Mouse (Mus musculus) cerebellum, adult 11 months (tissue): ENCODE results near the gene Trappc4.
A peak's percentile ranks its signal among the peaks of the same experiment; 100 is the strongest.
"Not testable (repeated sequence)": the region's sequence is repeated elsewhere in the genome, so short reads cannot be mapped to it uniquely, and the experiment has no call there.

ENCODE experiments used
- DNase-seq: peaks from one replicate; pipeline ENCODE4 v3.0.0; 2022

Trappc4 gene

GRCm38 (mm10) chr9:44406906-44407751 is at the start of gene Trappc4, which contains the start of gene Rps25:
TSS of gene Trappc4 (minus strand) at chr9:44407600.
TSS of gene Rps25 (plus strand) at chr9:44407139.
- peak; percentile 89 for DNase-seq

- no peak for DNase-seq
These were observed 47.5 kb upstream of the Trappc4 start, which contains the start of gene Upk2 for GRCm38 (mm10) chr9:44454891-44455220. TSS of gene Upk2 (minus strand) at chr9:44454976.

GRCm38 (mm10) chr9:44454132-44454890 is 46.9 kb upstream of the Trappc4 start:
- DNase-seq = peak; percentile 80

GRCm38 (mm10) chr9:44450387-44450786 is 43.0 kb upstream of the Trappc4 start:
- no peak for DNase-seq

- DNase-seq = not testable (repeated sequence)
These were observed 37.1 kb upstream of the Trappc4 start for GRCm38 (mm10) chr9:44444402-44445025.

GRCm38 (mm10) chr9:44440961-44441360 is 33.6 kb upstream of the Trappc4 start, which contains the start of gene Foxr1:
TSS of gene Foxr1 (minus strand) at chr9:44441136.
- DNase-seq = no peak

GRCm38 (mm10) chr9:44435747-44436146 is 28.3 kb upstream of the Trappc4 start:
- DNase-seq = no peak

- DNase-seq = no peak
These were observed 25.3 kb upstream of the Trappc4 start for GRCm38 (mm10) chr9:44432577-44433185.

GRCm38 (mm10) chr9:44423576-44423975 is 16.2 kb upstream of the Trappc4 start:
- DNase-seq = no peak

GRCm38 (mm10) chr9:44420280-44420898 is 13.0 kb upstream of the Trappc4 start:
- no peak for DNase-seq

- not testable (repeated sequence) for DNase-seq
These were observed 12.3 kb upstream of the Trappc4 start for GRCm38 (mm10) chr9:44419730-44420129.

- no peak for DNase-seq
These were observed 11.4 kb upstream of the Trappc4 start, which contains the start of gene Ccdc84 for GRCm38 (mm10) chr9:44418519-44419385. TSS of gene Ccdc84 (minus strand) at chr9:44418569.

GRCm38 (mm10) chr9:44417892-44418363 is 10.5 kb upstream of the Trappc4 start:
- DNase-seq = peak; percentile 94

GRCm38 (mm10) chr9:44417156-44417891 is 9.9 kb upstream of the Trappc4 start:
- no peak for DNase-seq

GRCm38 (mm10) chr9:44412781-44413180 is 5.4 kb upstream of the Trappc4 start:
- DNase-seq = no peak

GRCm38 (mm10) chr9:44412306-44412705 is 4.9 kb upstream of the Trappc4 start:
- DNase-seq = no peak

- DNase-seq = no peak
These were observed 4.3 kb upstream of the Trappc4 start for GRCm38 (mm10) chr9:44411601-44412130.

- no peak for DNase-seq
These were observed 3.4 kb upstream of the Trappc4 start for GRCm38 (mm10) chr9:44410647-44411336.

- not testable (repeated sequence) for DNase-seq
These were observed 1.3 kb upstream of the Trappc4 start for GRCm38 (mm10) chr9:44408693-44409092.

GRCm38 (mm10) chr9:44407752-44408097 is 325 bp upstream of the Trappc4 start:
- no peak for DNase-seq
